Mouse (Mus musculus) small intestine, adult 2 months (tissue): ENCODE data around the gene Bcl2l1. TPM values are rescaled to one million over a fixed set of nuclear protein-coding genes. Genes with fewer than 3 reads are reported as not detected.

Experiments used
- H3K27ac ChIP-seq: fragments of 200-500 bp; 2 replicates; pipeline ENCODE4 v1.5.1; 2012; ENCODE audit warnings: low read depth, low read length, control low read depth, inconsistent platforms; ENCODE audit not compliant: insufficient read depth
- H3K27me3 ChIP-seq: fragments of 200-500 bp; 2 replicates; pipeline ENCODE4 v1.6.1; 2012; ENCODE audit warnings: mild to moderate bottlenecking, moderate library complexity, low read length, inconsistent platforms; ENCODE audit not compliant: control insufficient read depth, insufficient read depth
- H3K36me3 ChIP-seq: fragments of 200-500 bp; 2 replicates; pipeline ENCODE4 v1.6.1; 2012; ENCODE audit warnings: mild to moderate bottlenecking, low read length, control low read depth, inconsistent platforms; ENCODE audit not compliant: control insufficient read depth, insufficient read depth
- H3K4me1 ChIP-seq: fragments of 200-500 bp; 2 replicates; pipeline ENCODE4 v1.6.1; 2012; ENCODE audit warnings: low read length, inconsistent platforms, mixed read lengths; ENCODE audit not compliant: control insufficient read depth, insufficient read depth, insufficient read length
- H3K4me3 ChIP-seq: fragments of 200-500 bp; 2 replicates; pipeline ENCODE4 v1.5.1; 2012; ENCODE audit warnings: low read depth, mild to moderate bottlenecking, control low read depth, inconsistent platforms, low read length, moderate library complexity
- CTCF ChIP-seq: fragments of 200-500 bp; IDR thresholded peaks from 2 replicates; pipeline ENCODE4 v1.5.1; 2012; ENCODE audit warnings: low read depth, mild to moderate bottlenecking, control low read depth, inconsistent platforms, low read length, moderate library complexity, mixed read lengths; ENCODE audit not compliant: insufficient replicate concordance, insufficient read length; ENCODE audit errors: extremely low read depth
- POLR2A ChIP-seq: fragments of 200-500 bp; IDR thresholded peaks from 2 replicates; pipeline ENCODE4 v1.6.1; 2012; ENCODE audit warnings: low read depth, mild to moderate bottlenecking, control low read depth, inconsistent platforms, low read length, moderate library complexity
- WGBS: fragments of 180-500 bp; shearing (Covaris S2); methylation state at CpG from one replicate; pipeline ENCODE4 v1.1.7; 2018; 5-methylcytosine and 5-hydroxymethylcytosine counted together
- polyA plus RNA-seq: library from polyadenylated mRNA; depleted of rRNA; stranded (reverse); fragments of >200 nt; gene quantifications from 2 replicates; pipeline ENCODE4 v1.2.3, GENCODE M21; 2012

Gene Bcl2l1
- polyA plus RNA-seq, 1 experiment, result 53.8 TPM

DNA sequence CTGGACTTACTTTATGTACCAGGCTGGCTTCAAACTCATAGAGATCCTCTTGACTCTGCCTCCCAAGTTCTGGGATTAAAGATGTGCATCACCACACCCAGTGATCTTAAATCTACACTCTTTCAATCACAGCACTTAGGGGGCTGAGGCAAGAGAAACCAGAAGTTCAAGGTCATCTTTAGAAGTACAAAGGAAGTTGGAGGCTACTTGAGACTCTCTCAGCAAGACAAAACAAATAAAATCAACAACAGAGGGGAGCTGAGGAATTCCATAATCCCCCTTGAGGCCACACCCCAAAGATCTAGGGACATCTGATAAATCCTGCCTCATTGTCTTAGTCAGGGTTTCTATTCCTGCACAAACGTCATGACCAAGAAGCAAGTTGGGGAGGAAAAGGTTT lies 59.3 kb downstream of the Bcl2l1 start:
- H3K36me3 ChIP-seq, result no peaks in the 10 kb centered on the region
- TF ChIP-seq POLR2A (no peak), CTCF (no peak)
- H3K27ac ChIP-seq, result no peak overlapping the region
- H3K27me3 ChIP-seq, result no peaks in the 10 kb centered on the region
- no peak overlapping the region for H3K4me3 ChIP-seq
- WGBS, result 28% methylated on average over 1 of the region's 1 CpGs
- no peaks in the 10 kb centered on the region for H3K4me1 ChIP-seq

DNA sequence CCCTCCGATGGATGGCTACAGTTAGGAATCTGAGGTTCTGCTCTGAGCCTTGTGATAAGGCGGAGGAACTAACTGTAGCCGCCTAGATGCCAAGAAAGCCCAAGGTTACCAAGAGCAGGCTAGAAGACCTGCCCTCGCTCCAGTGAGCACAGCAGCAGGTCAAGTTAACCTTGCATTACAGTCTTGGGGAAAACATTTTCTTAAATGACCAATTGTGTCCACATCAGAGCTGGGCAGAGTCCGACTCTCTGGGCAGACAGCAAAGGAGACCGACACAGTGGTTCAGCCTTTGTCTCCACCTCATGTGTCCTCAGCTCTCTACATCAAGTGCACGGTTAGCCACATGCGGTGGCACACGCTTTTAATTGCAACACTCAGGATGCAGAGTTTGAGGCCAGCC lies 60.0 kb downstream of the Bcl2l1 start:
- Histone ChIP-seq H3K27ac (no peak overlapping the region), H3K36me3 (no peaks in the 10 kb centered on the region), H3K27me3 (no peaks in the 10 kb centered on the region), H3K4me3 (no peak overlapping the region), H3K4me1 (no peaks in the 10 kb centered on the region)
- TF ChIP-seq POLR2A, result no peak
- no peak for TF ChIP-seq CTCF
- 89% methylated on average over 9 of the region's 9 CpGs for WGBS

DNA sequence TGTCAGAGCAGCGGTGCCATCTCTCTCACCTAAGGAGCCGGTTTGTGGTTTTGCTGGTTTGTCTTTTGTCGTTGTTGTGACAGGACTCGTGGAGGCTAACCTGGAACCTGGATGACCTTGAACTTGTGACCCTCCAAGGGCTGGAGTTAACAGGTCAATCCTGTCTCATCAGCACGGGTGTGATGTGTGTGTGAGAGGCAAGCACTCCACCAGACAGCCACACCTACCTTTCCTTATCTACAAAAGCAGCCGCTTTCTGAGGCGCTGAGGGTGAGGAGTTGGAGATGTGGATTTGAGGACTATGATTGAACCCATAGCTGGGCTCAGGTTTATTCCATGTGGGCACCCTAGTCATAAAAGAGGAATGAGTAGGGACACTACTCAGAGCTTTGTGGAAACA lies 61.9 kb downstream of the Bcl2l1 start:
- WGBS, result 50% methylated on average over 7 of the region's 7 CpGs
- TF ChIP-seq CTCF, result no peak
- H3K36me3 ChIP-seq, result no peaks in the 10 kb centered on the region

DNA sequence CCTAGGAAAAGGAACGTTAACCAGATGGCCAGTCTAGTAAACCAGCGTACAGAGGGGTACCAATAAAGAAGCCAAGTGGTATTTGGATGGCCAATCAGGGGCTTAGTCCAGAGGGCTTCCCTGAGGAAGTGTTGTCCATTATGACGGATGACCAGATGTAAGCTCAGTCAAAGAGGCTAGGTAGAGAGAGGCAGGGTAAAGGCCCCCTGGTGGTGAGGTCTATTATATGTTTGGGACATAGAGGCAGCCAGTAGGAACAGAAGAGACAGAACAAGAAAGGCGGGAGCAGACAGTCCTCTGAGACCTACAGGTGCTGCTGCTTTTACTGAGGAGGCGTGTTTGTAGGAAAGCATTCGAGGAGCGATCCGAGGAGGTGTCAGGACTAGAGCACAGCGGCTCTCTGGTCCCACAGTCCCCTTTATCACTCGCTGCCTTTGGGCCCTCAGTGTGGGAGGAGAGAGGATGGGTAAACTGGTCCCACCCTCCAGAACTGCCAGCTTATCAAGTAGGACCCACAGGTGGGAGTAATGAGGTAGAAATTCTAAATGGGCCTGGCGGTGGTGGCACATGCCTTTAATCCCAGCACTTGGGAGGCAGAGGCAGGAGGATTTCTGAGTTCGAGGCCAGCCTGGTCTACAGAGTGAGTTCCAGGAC lies 63.8 kb downstream of the Bcl2l1 start:
- TF ChIP-seq CTCF (peak; percentile 42; the same call in 1 of the 2 replicates), POLR2A (no peak)
- Histone ChIP-seq H3K4me1 (peaks cover 3% of the 10 kb centered on the region; the same call in 1 of the 2 replicates), H3K36me3 (no peaks in the 10 kb centered on the region), H3K27me3 (no peaks in the 10 kb centered on the region), H3K27ac (no peak overlapping the region), H3K4me3 (no peak overlapping the region)
- WGBS, result 49% methylated on average over 12 of the region's 12 CpGs

More for the DNA sequence above, 61.9 kb downstream of the Bcl2l1 start:
- Histone ChIP-seq H3K4me1 (peaks cover 3% of the 10 kb centered on the region; the same call in 1 of the 2 replicates), H3K27ac (no peak overlapping the region), H3K27me3 (no peaks in the 10 kb centered on the region), H3K4me3 (no peak overlapping the region)

DNA sequence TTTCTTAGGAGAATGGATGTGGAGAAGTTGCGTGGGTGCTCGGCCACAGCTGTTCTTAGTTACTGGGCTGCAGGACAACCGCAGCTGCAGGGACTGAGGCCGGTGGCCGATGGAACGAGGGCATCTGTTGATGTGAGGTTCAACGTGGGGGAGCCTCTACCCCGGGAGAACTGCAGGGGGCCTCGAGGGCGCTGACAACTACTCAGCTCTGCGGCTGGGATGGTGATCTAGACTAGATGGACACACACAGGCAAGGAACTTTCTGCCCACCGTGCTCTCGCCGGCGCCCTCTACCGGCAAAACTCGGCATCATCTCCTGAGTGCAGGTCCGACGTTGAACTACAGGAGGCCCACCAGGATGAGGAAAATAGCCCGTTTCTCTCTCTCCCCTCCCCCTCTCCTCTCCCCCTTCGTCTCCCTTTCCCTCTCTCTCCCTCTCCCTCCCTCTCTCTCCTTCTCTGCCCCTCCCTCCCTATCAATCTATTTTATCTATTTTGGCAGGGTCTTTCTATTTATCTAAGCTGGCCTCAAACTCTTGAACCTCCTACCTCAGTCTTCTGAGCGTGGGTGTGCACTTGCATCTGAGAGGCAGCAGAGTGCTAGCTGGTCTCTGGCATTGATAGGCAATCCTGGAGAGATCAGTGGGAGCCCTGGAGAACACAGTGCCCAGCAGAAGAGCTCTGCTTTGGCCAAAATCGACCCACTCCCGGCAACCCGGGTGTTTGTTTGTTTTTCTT lies 65.0 kb downstream of the Bcl2l1 start:
- WGBS, result 16% methylated on average over 25 of the region's 25 CpGs
- no peak for TF ChIP-seq POLR2A
- peak; percentile 96; the same call in 1 of the 2 replicates for TF ChIP-seq CTCF
- Histone ChIP-seq H3K4me3 (no peak overlapping the region), H3K27ac (no peak overlapping the region), H3K27me3 (no peaks in the 10 kb centered on the region), H3K36me3 (no peaks in the 10 kb centered on the region), H3K4me1 (peaks cover 3% of the 10 kb centered on the region; the same call in 1 of the 2 replicates)

DNA sequence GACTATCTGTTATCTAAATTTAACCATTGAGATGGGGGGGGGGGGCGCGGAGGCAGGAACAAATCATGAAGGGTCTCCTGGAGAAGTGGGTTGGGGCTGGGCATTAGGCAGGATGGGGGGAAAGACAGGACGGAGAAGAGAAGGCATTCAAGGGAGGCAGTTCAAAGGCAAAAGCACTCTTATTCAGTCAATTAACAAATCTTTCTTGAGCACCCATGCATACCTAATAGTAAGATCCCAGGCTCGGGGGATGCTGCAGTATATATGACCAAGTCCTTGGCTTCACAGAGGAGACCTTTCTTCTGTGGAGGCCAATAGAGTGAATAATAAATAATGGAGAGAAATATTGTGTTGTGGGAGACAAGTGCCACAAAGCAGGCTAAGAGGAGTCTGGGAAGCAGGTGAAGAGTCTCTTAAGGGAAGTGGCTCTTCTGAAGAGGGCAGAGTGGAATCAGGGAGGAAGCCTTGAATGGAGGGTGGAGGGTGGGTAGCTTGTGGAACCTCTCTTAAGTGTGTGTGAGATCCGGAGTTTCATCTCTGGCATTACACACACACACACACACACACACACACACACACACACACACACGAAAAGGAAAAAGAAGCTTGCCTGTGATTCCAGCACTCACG lies 66.4 kb downstream of the Bcl2l1 start:
- Histone ChIP-seq H3K4me3 (no peak overlapping the region), H3K36me3 (no peaks in the 10 kb centered on the region), H3K27me3 (no peaks in the 10 kb centered on the region), H3K27ac (no peak overlapping the region), H3K4me1 (peaks cover 3% of the 10 kb centered on the region; the same call in 1 of the 2 replicates)
- 47% methylated on average over 7 of the region's 7 CpGs for WGBS
- TF ChIP-seq CTCF (no peak), POLR2A (no peak)
